Comparison of ENCODE assay signal across 12 mouse cellular contexts in genomic region chr11:72025843-72026242, GRCm38 (mm10). TPM values are rescaled to one million over a fixed set of nuclear protein-coding genes. Genes with fewer than 3 reads are reported as not detected.
A peak's percentile ranks its signal among the peaks of the same experiment; 100 is the strongest.
DNase-seq lines count a peak whose midpoint lies in the region; ATAC-seq and TF ChIP-seq lines count a peak whose summit lies in the region.
"Had no signal": no experiment of that assay in that cellular context is flagged by ENCODE, and none has a peak within 500 bp of the region (broad histone marks: within the 10 kb centered on the region; RNA-seq: fewer than 3 reads in every experiment).

No protein-coding gene starts in this region.

- H3K36me3 ChIP-seq in embryonic facial prominence, embryonic 11.5 days (replicated peaks; ENCODE audit: control insufficient read depth, insufficient read depth, low read depth, low read length): no peaks in the 10 kb centered on the region
- H3K36me3 ChIP-seq in embryonic facial prominence, embryonic 10.5 days (replicated peaks): no peaks in the 10 kb centered on the region
- H3K36me3 ChIP-seq in lung, postnatal 0 days (ENCODE audit: insufficient read depth, low read length): no peaks in the 10 kb centered on the region
- no peaks in the 10 kb centered on the region for H3K36me3 ChIP-seq in heart, embryonic 10.5 days
- H3K36me3 ChIP-seq: G1E; limb, embryonic 12.5 days; neural tube, embryonic 13.5 days had no signal

- no peak overlapping the region for H3K4me2 ChIP-seq in embryonic facial prominence, embryonic 11.5 days (ENCODE audit: low read depth, low read length)
- H3K4me2 ChIP-seq in lung, postnatal 0 days (replicated peaks; ENCODE audit: low read depth, low read length): no peak overlapping the region
- H3K4me2 ChIP-seq: limb, embryonic 12.5 days; neural tube, embryonic 13.5 days had no signal

- H3K9me3 ChIP-seq in embryonic facial prominence, embryonic 11.5 days (replicated peaks; ENCODE audit: control insufficient read depth, low read length): no peaks in the 10 kb centered on the region
- no peaks in the 10 kb centered on the region for H3K9me3 ChIP-seq in embryonic facial prominence, embryonic 10.5 days
- no peaks in the 10 kb centered on the region for H3K9me3 ChIP-seq in lung, postnatal 0 days (ENCODE audit: low read length)
- no peaks in the 10 kb centered on the region for H3K9me3 ChIP-seq in heart, embryonic 10.5 days
- H3K9me3 ChIP-seq: limb, embryonic 12.5 days; neural tube, embryonic 13.5 days had no signal

- ATAC-seq in embryonic facial prominence, embryonic 11.5 days (replicated peaks; ENCODE audit: insufficient number of reproducible peaks, low FRiP score, low TSS enrichment, low read depth): no peak
- no peak for ATAC-seq in lung, postnatal 0 days
- ATAC-seq in monocyte, adult 5-6 weeks (replicated peaks; ENCODE audit: insufficient number of reproducible peaks, low FRiP score, low TSS enrichment, poor library complexity, severe bottlenecking): no peak

- H3K27me3 ChIP-seq in embryonic facial prominence, embryonic 11.5 days (ENCODE audit: control insufficient read depth, insufficient read depth, low read length): no peaks in the 10 kb centered on the region
- H3K27me3 ChIP-seq in embryonic facial prominence, embryonic 10.5 days (replicated peaks; ENCODE audit: low read depth, poor library complexity, severe bottlenecking): peaks cover 27% of the 10 kb centered on the region
- H3K27me3 ChIP-seq in lung, postnatal 0 days (replicated peaks; ENCODE audit: insufficient read depth, low read length): no peaks in the 10 kb centered on the region
- H3K27me3 ChIP-seq in heart, embryonic 10.5 days (ENCODE audit: insufficient read depth, poor library complexity, severe bottlenecking): peaks cover 50% of the 10 kb centered on the region

- no peaks in the 10 kb centered on the region for H3K4me1 ChIP-seq in embryonic facial prominence, embryonic 11.5 days (ENCODE audit: control insufficient read depth, insufficient read depth, low read length)
- H3K4me1 ChIP-seq in embryonic facial prominence, embryonic 10.5 days: peaks cover 9% of the 10 kb centered on the region
- no peaks in the 10 kb centered on the region for H3K4me1 ChIP-seq in lung, postnatal 0 days (ENCODE audit: insufficient read depth, low read depth, low read length)
- H3K4me1 ChIP-seq in heart, embryonic 10.5 days: peaks cover 7% of the 10 kb centered on the region
- H3K4me1 ChIP-seq: limb, embryonic 12.5 days had no signal

- H3K4me3 ChIP-seq in embryonic facial prominence, embryonic 11.5 days (ENCODE audit: low read depth, low read length): no peak overlapping the region
- H3K4me3 ChIP-seq in embryonic facial prominence, embryonic 10.5 days: no peak overlapping the region
- no peak overlapping the region for H3K4me3 ChIP-seq in lung, postnatal 0 days (ENCODE audit: low read depth, low read length)
- H3K4me3 ChIP-seq in heart, embryonic 10.5 days: no peak overlapping the region
- H3K4me3 ChIP-seq: limb, embryonic 12.5 days; neural tube, embryonic 13.5 days had no signal

- no peak overlapping the region for H3K9ac ChIP-seq in embryonic facial prominence, embryonic 11.5 days (replicated peaks; ENCODE audit: low read length)
- no peak overlapping the region for H3K9ac ChIP-seq in lung, postnatal 0 days (replicated peaks; ENCODE audit: low read depth)
- H3K9ac ChIP-seq: limb, embryonic 12.5 days; neural tube, embryonic 13.5 days had no signal

- H3K27ac ChIP-seq in embryonic facial prominence, embryonic 11.5 days (replicated peaks; ENCODE audit: low read depth, low read length): no peak overlapping the region
- no peak overlapping the region for H3K27ac ChIP-seq in embryonic facial prominence, embryonic 10.5 days (replicated peaks)
- H3K27ac ChIP-seq in lung, postnatal 0 days (ENCODE audit: low read length): no peak overlapping the region
- no peak overlapping the region for H3K27ac ChIP-seq in heart, embryonic 10.5 days
- H3K27ac ChIP-seq: limb, embryonic 12.5 days; neural tube, embryonic 13.5 days had no signal

- peak; percentile 61 for DNase-seq in embryonic facial prominence, embryonic 11.5 days (ENCODE audit: low spot score)
- DNase-seq in embryonic facial prominence, embryonic 10.5 days (ENCODE audit: low spot score): no peak
- DNase-seq in lung, postnatal 0 days (ENCODE audit: low spot score): peak; percentile 38
- no peak for DNase-seq in lung, postnatal 36 days
- peak; percentile 40 for DNase-seq in embryo, embryonic 11 days
- DNase-seq in thymus, postnatal 0 days (ENCODE audit: low spot score): peak; percentile 52
- no peak for DNase-seq in heart, embryonic 10.5 days (ENCODE audit: low spot score)

- WGBS in embryonic facial prominence, embryonic 11.5 days: 36% methylated on average over 5 of the region's 5 CpGs
- 41% methylated on average over 5 of the region's 5 CpGs for WGBS in embryonic facial prominence, embryonic 10.5 days
- 28% methylated on average over 5 of the region's 5 CpGs for WGBS in lung, postnatal 0 days
- WGBS in heart, embryonic 10.5 days: 34% methylated on average over 5 of the region's 5 CpGs

- no peak for TF ChIP-seq EP300 in lung, postnatal 0 days (IDR thresholded peaks at IDR 0.05)

- TF ChIP-seq CTCF in lung, postnatal 0 days (IDR thresholded peaks at IDR 0.05): peak; percentile 67

RNA-seq across cellular contexts. Expression of gene Aipl1, which starts 11.5 kb away (rescaled TPM):
- polyA plus RNA-seq in embryonic facial prominence, embryonic 11.5 days (2014; fragmentation: Nextera tagmentation; extraction: Ambion mirVana): 0.08 and 0.21 TPM in 2 replicates
- polyA plus RNA-seq in embryonic facial prominence, embryonic 10.5 days (2016; fragmentation: Nextera tagmentation; extraction: Ambion mirVana): 0.36 and 0.52 TPM in 2 replicates
- 0.27 and 0.30 TPM in 2 replicates for polyA plus RNA-seq in lung, postnatal 0 days (2015; fragmentation: Nextera tagmentation; extraction: Ambion mirVana)
- polyA plus RNA-seq in thymus, postnatal 0 days (2015; fragmentation: Nextera tagmentation; extraction: Ambion mirVana): 1.2 and 1.6 TPM in 2 replicates
- total RNA-seq in monocyte, adult 5-6 weeks (2017): 0.67 TPM in 1 of 3 replicates, not detected in the others
- polyA plus RNA-seq in heart, embryonic 10.5 days (2016; fragmentation: Nextera tagmentation; extraction: Ambion mirVana): 1.7 and 2.0 TPM in 2 replicates
- total RNA-seq: heart, postnatal 25 days had no signal
- polyA plus RNA-seq: G1E had no signal

RNA-seq across cellular contexts. Expression of gene Pimreg, which starts 16.0 kb away (rescaled TPM):
- 182 and 186 TPM in 2 replicates for polyA plus RNA-seq in embryonic facial prominence, embryonic 11.5 days (2014; fragmentation: Nextera tagmentation; extraction: Ambion mirVana)
- polyA plus RNA-seq in embryonic facial prominence, embryonic 10.5 days (2016; fragmentation: Nextera tagmentation; extraction: Ambion mirVana): 219 and 242 TPM in 2 replicates
- polyA plus RNA-seq in lung, postnatal 0 days (2015; fragmentation: Nextera tagmentation; extraction: Ambion mirVana): 6.1 and 7.3 TPM in 2 replicates
- 74.2 and 88.2 TPM in 2 replicates for polyA plus RNA-seq in thymus, postnatal 0 days (2015; fragmentation: Nextera tagmentation; extraction: Ambion mirVana)
- total RNA-seq in monocyte, adult 5-6 weeks (2017): not detected in 3 replicates
- 121 and 150 TPM in 2 replicates for polyA plus RNA-seq in heart, embryonic 10.5 days (2016; fragmentation: Nextera tagmentation; extraction: Ambion mirVana)
- total RNA-seq: G1E had no signal
- polyA plus RNA-seq: G1E had no signal

Comparison
In these comparisons a context has a peak if more than half of its experiments do, and no peak if none do; other contexts are left out.
1. DNase-seq: peak in embryonic facial prominence, embryonic 11.5 days (single experiment), lung, postnatal 0 days (single experiment), embryo, embryonic 11 days (single experiment) and thymus, postnatal 0 days (single experiment); none in embryonic facial prominence, embryonic 10.5 days (single experiment), lung, postnatal 36 days (single experiment) and heart, embryonic 10.5 days (single experiment).